Mouse (Mus musculus): ENCODE data around the gene Gca. TPM values are rescaled to one million over a fixed set of nuclear protein-coding genes. Genes with fewer than 3 reads are reported as not detected.

Gca gene
- polyA plus RNA-seq, 1 experiment from 2014 or later = 2.0 TPM

- DNase-seq (ENCODE audit: low spot score) (peak; percentile 61), ATAC-seq (replicated peaks; ENCODE audit: insufficient number of reproducible peaks, low FRiP score, low TSS enrichment, low read depth) (no peak)
- 52% methylated on average over 21 of the region's 21 CpGs for WGBS
- Histone ChIP-seq H3K4me1 (ENCODE audit: control insufficient read depth, insufficient read depth, low read length) (no peaks in the 10 kb centered on the region), H3K27me3 (ENCODE audit: control insufficient read depth, insufficient read depth, low read length) (no peaks in the 10 kb centered on the region), H3K9me3 (replicated peaks; ENCODE audit: control insufficient read depth, low read length) (no peaks in the 10 kb centered on the region), H3K9ac (replicated peaks; ENCODE audit: low read length) (no peak overlapping the region), H3K36me3 (replicated peaks; ENCODE audit: control insufficient read depth, insufficient read depth, low read depth, low read length) (no peaks in the 10 kb centered on the region), H3K4me3 (ENCODE audit: low read depth, low read length) (no peak overlapping the region), H3K27ac (replicated peaks; ENCODE audit: low read depth, low read length) (no peak overlapping the region), H3K4me2 (ENCODE audit: low read depth, low read length) (no peak overlapping the region)
Measured at GRCm38 (mm10) chr2:62643405-62644305, 20.4 kb upstream of the Gca start.

- Histone ChIP-seq H3K27me3 (ENCODE audit: control insufficient read depth, insufficient read depth, low read length) (no peaks in the 10 kb centered on the region), H3K4me1 (ENCODE audit: control insufficient read depth, insufficient read depth, low read length) (no peaks in the 10 kb centered on the region), H3K4me2 (ENCODE audit: low read depth, low read length) (no peak overlapping the region), H3K9ac (replicated peaks; ENCODE audit: low read length) (no peak overlapping the region), H3K4me3 (ENCODE audit: low read depth, low read length) (no peak overlapping the region), H3K27ac (replicated peaks; ENCODE audit: low read depth, low read length) (no peak overlapping the region), H3K9me3 (replicated peaks; ENCODE audit: control insufficient read depth, low read length) (no peaks in the 10 kb centered on the region), H3K36me3 (replicated peaks; ENCODE audit: control insufficient read depth, insufficient read depth, low read depth, low read length) (no peaks in the 10 kb centered on the region)
- 88% methylated on average over 5 of the region's 5 CpGs for WGBS
- DNase-seq (ENCODE audit: low spot score) (no peak), ATAC-seq (replicated peaks; ENCODE audit: insufficient number of reproducible peaks, low FRiP score, low TSS enrichment, low read depth) (no peak)
Measured at GRCm38 (mm10) chr2:62644891-62645290, 19.2 kb upstream of the Gca start.

- no peaks in the 10 kb centered on the region for H3K27me3 ChIP-seq (ENCODE audit: control insufficient read depth, insufficient read depth, low read length)
- peak; percentile 8 for DNase-seq (ENCODE audit: low spot score)
- peak overlapping the region; percentile 65 for H3K4me2 ChIP-seq (ENCODE audit: low read depth, low read length)
- peak overlapping the region; percentile 40 for H3K4me3 ChIP-seq (ENCODE audit: low read depth, low read length)
- H3K4me1 ChIP-seq (ENCODE audit: control insufficient read depth, insufficient read depth, low read length) = no peaks in the 10 kb centered on the region
- WGBS = 35% methylated on average over 12 of the region's 12 CpGs
- H3K9ac ChIP-seq (replicated peaks; ENCODE audit: low read length) = peak overlapping the region; percentile 60; the same call in 1 of the 2 replicates
- H3K9me3 ChIP-seq (replicated peaks; ENCODE audit: control insufficient read depth, low read length) = no peaks in the 10 kb centered on the region
- peak; percentile 26; the same call in 1 of the 2 replicates for ATAC-seq (replicated peaks; ENCODE audit: insufficient number of reproducible peaks, low FRiP score, low TSS enrichment, low read depth)
- H3K27ac ChIP-seq (replicated peaks; ENCODE audit: low read depth, low read length) = no peak overlapping the region
- H3K36me3 ChIP-seq (replicated peaks; ENCODE audit: control insufficient read depth, insufficient read depth, low read depth, low read length) = no peaks in the 10 kb centered on the region
Measured at GRCm38 (mm10) chr2:62645475-62645874, 18.6 kb upstream of the Gca start.

GRCm38 (mm10) chr2:62646014-62646645, 18.0 kb upstream of the Gca start, which contains the start of gene Ifih1:
TSS of gene Ifih1 (minus strand) at chr2:62646255.
- Histone ChIP-seq H3K4me2 (ENCODE audit: low read depth, low read length) (peak within 1 kb of the TSS; percentile 65), H3K9ac (replicated peaks; ENCODE audit: low read length) (peak within 1 kb of the TSS; percentile 60), H3K9me3 (replicated peaks; ENCODE audit: control insufficient read depth, low read length) (no peaks in the 10 kb centered on the region), H3K36me3 (replicated peaks; ENCODE audit: control insufficient read depth, insufficient read depth, low read depth, low read length) (no peaks in the 10 kb centered on the region), H3K4me1 (ENCODE audit: control insufficient read depth, insufficient read depth, low read length) (no peaks in the 10 kb centered on the region), H3K27me3 (ENCODE audit: control insufficient read depth, insufficient read depth, low read length) (no peaks in the 10 kb centered on the region), H3K27ac (replicated peaks; ENCODE audit: low read depth, low read length) (no peak within 1 kb of the TSS), H3K4me3 (ENCODE audit: low read depth, low read length) (peak within 1 kb of the TSS; percentile 40)
- ATAC-seq (replicated peaks; ENCODE audit: insufficient number of reproducible peaks, low FRiP score, low TSS enrichment, low read depth) = peak; percentile 91
- peak; percentile 73 for DNase-seq (ENCODE audit: low spot score)
- WGBS = 1% methylated on average over 30 of the region's 30 CpGs

- Histone ChIP-seq H3K4me3 (ENCODE audit: low read depth, low read length) (peak overlapping the region; percentile 40; the same call in 1 of the 2 replicates), H3K9ac (replicated peaks; ENCODE audit: low read length) (no peak overlapping the region; the same call in 1 of the 2 replicates), H3K4me1 (ENCODE audit: control insufficient read depth, insufficient read depth, low read length) (no peaks in the 10 kb centered on the region), H3K36me3 (replicated peaks; ENCODE audit: control insufficient read depth, insufficient read depth, low read depth, low read length) (no peaks in the 10 kb centered on the region), H3K27me3 (ENCODE audit: control insufficient read depth, insufficient read depth, low read length) (no peaks in the 10 kb centered on the region), H3K4me2 (ENCODE audit: low read depth, low read length) (peak overlapping the region; percentile 65), H3K27ac (replicated peaks; ENCODE audit: low read depth, low read length) (no peak overlapping the region), H3K9me3 (replicated peaks; ENCODE audit: control insufficient read depth, low read length) (no peaks in the 10 kb centered on the region)
- DNase-seq (ENCODE audit: low spot score) (no peak), ATAC-seq (replicated peaks; ENCODE audit: insufficient number of reproducible peaks, low FRiP score, low TSS enrichment, low read depth) (no peak)
- WGBS = 30% methylated on average over 6 of the region's 6 CpGs
Measured at GRCm38 (mm10) chr2:62646671-62647289, 17.3 kb upstream of the Gca start.

GRCm38 (mm10) chr2:62651890-62652289, 12.2 kb upstream of the Gca start:
- Histone ChIP-seq H3K4me1 (ENCODE audit: control insufficient read depth, insufficient read depth, low read length) (no peaks in the 10 kb centered on the region), H3K27ac (replicated peaks; ENCODE audit: low read depth, low read length) (no peak overlapping the region), H3K4me2 (ENCODE audit: low read depth, low read length) (no peak overlapping the region), H3K9me3 (replicated peaks; ENCODE audit: control insufficient read depth, low read length) (no peaks in the 10 kb centered on the region), H3K9ac (replicated peaks; ENCODE audit: low read length) (no peak overlapping the region), H3K36me3 (replicated peaks; ENCODE audit: control insufficient read depth, insufficient read depth, low read depth, low read length) (no peaks in the 10 kb centered on the region), H3K27me3 (ENCODE audit: control insufficient read depth, insufficient read depth, low read length) (no peaks in the 10 kb centered on the region), H3K4me3 (ENCODE audit: low read depth, low read length) (no peak overlapping the region)
- DNase-seq (ENCODE audit: low spot score) (no peak), ATAC-seq (replicated peaks; ENCODE audit: insufficient number of reproducible peaks, low FRiP score, low TSS enrichment, low read depth) (no peak)
- 77% methylated on average over 4 of the region's 4 CpGs for WGBS

- no peak overlapping the region for H3K9ac ChIP-seq (replicated peaks; ENCODE audit: low read length)
- ATAC-seq (replicated peaks; ENCODE audit: insufficient number of reproducible peaks, low FRiP score, low TSS enrichment, low read depth) (no peak), DNase-seq (ENCODE audit: low spot score) (no peak)
- 84% methylated on average over 4 of the region's 4 CpGs for WGBS
- no peaks in the 10 kb centered on the region for H3K9me3 ChIP-seq (replicated peaks; ENCODE audit: control insufficient read depth, low read length)
- H3K27me3 ChIP-seq (ENCODE audit: control insufficient read depth, insufficient read depth, low read length) = no peaks in the 10 kb centered on the region
- H3K27ac ChIP-seq (replicated peaks; ENCODE audit: low read depth, low read length) = no peak overlapping the region
- no peak overlapping the region for H3K4me3 ChIP-seq (ENCODE audit: low read depth, low read length)
- H3K4me2 ChIP-seq (ENCODE audit: low read depth, low read length) = no peak overlapping the region
- H3K36me3 ChIP-seq (replicated peaks; ENCODE audit: control insufficient read depth, insufficient read depth, low read depth, low read length) = no peaks in the 10 kb centered on the region
- no peaks in the 10 kb centered on the region for H3K4me1 ChIP-seq (ENCODE audit: control insufficient read depth, insufficient read depth, low read length)
Measured at GRCm38 (mm10) chr2:62652466-62652865, 11.6 kb upstream of the Gca start.
